Mouse (Mus musculus): ENCODE measurements around the gene Dnpep.

The Dnpep gene

DNA sequence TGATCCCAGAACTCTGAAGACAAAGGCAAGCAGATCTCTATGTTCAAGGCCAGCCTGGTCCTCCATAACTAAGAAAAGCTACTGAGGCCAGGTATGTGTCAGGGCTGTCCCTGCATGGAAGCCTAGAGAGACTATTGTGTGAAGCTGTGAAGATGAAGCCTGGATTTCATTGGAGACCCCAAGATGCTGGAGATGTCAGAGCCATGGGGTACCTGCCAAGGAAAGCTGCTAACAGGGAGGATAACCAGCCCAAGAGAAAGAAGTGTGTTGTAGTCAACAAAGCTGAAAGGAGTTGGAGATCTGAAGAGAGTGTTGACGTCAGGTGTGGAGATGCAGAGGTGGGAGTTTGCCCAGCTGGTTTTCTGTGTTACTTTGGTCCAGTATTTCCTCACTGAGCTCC is 13.5 kb upstream of the Dnpep start:
- DNase-seq (ENCODE audit: low spot score in 2 of 2), result peak in 1 of 2 experiments; percentile 23

DNA sequence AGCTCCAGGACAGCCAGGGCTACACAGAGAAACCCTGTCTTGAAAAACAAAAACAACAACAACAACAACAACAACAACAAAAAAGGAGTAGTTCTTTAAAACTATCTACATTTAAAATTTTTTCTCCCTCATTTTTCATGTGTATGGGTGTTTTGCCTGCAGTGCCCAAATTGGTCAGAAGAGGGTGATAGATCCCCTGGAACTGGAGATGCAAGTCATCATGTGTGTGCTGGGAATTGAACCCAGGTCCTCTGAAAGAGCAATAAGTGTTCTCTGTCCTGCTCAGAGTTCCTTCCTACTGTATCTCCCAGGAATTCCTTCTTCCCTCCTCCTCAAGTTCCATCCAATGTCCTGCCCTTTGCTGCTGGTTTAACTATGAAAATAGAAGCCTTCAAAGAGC is 9.7 kb upstream of the Dnpep start:
- DNase-seq (ENCODE audit: low spot score in 2 of 2), result peak in 1 of 2 experiments; percentile 53

DNA sequence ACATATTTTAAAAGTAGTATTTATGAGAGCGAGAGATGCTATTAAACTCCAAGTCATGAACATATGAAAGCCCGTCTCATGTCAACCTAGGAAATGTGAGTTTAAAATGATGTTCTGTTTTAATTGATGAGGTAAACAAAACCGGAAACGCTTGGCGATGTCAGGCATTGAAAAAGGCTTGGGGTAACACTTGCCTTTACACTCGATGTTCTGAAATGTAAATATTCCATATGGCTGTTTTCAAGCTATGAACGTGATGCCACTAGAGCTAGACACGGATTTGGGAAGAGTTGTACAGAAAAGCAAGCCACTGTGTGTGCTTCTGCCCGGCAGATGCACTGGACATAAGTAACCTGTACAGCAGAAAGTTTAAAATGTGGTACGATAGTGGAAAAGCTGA is 1.4 kb upstream of the Dnpep start:
- no peak for DNase-seq (ENCODE audit: low spot score in 2 of 2)

DNA sequence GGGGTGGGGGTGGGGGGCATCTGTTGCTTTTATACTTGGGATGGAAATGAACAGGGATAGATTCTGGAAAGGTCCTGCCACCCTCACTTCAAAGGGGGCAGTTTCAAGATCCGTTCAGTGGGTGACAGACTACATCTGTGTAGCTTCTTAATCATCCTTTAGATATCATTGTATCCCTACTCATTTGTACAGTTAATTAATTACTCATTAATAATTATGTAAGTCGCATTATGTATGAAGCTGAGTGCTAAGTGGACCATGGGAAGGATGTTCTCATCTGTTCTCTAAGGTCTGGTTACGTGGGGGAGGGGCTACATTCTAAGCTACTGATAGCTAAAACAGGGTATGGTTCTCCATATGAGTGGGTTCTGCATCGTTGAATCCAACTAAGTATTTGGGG is 946 bp upstream of the Dnpep start:
- no peak for DNase-seq (ENCODE audit: low spot score in 2 of 2)

DNA sequence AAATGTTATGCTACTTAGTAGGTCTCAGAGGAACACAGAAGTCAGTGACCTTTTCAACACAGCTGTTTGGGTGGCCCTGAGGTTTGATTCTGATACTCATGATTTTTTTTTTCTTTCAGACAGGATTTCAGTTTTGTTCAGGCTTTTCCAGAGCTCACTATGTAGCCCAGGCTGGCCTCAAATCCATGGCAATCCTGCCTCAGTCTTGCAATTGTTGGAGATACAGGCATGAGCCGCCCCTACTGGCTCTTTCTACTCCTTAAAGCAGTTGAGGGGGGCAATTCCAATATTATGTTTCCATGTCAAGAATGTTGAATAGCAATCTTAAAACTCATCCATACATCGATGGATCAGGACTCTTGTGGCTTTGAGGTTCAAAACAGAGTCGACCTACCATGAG is 511 bp upstream of the Dnpep start:
- no peak for DNase-seq (ENCODE audit: low spot score in 2 of 2)

- peak; percentile 80 to 90 for DNase-seq (ENCODE audit: low spot score in 2 of 2)
Observed at GRCm38 (mm10) chr1:75316861-75317240, 939 bp downstream of the Dnpep start.

DNA sequence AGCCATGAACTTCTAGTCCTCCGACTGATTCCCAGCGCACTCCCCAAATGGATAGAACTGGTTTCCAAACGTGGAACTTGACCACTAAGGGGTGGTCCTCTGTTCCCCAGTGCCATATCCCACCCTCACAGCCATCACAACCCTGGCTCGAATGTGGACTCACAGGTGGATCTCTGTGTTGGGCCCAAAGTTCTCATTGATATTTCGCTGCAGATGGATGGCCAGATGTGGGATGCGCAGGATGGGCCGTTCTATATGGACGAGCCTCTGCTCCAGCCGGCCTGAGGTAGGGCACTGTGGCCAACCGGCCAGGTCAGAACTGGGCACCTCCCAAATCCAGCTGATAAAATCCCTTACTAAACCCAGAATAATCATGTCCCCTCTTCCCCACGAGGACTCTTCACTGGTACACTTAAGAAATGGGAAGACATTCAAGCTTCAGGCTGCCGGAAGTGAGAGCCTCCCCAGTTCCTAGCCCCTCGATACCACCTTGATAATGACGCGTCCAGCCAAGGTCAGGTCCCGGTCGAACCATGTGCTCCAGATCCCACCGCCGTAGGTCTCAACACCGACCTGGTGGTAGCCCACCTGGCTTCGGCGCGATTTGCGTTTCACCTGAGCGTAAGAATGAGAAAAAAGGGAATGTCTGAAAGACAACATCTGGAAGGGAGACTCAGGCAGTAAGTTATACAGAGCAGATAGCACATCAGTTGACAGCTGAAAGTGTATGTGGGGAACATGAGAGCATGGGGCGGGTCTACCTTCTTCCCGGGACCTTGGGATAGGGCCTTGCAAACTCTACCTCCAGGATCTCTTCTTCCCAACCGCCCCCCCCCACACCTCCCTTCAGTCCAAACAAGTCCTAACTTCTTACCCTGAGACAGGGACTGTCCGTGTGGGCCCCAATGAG is 2.1 kb downstream of the Dnpep start:
- no peak for DNase-seq (ENCODE audit: low spot score in 2 of 2)

GRCm38 (mm10) chr1:75315011-75315410 is 2.8 kb downstream of the Dnpep start:
- no peak for DNase-seq (ENCODE audit: low spot score in 2 of 2)

DNA sequence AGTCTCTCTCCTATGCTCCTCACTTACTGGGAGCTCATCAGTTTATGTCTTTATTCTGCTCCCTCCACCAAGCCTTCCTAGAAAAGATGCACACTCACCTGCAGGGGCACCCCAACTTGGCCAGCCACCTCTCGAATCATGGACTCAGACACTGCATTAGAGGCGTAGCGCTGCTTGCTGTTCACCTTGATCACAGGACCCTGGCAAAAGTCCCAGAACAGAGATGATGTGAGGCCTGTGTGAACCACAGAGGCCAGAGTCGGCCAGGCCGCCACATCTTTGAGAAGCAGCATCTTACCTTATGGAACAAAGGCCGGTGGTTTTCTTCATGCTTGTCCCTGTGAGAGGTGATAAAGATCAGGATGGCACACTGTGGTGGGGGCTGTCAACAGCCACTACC is 6.1 kb downstream of the Dnpep start:
- no peak for DNase-seq (ENCODE audit: low spot score in 2 of 2)

- no peak for DNase-seq (ENCODE audit: low spot score in 2 of 2)
Observed at GRCm38 (mm10) chr1:75304662-75305061, 13.1 kb downstream of the Dnpep start.

GRCm38 (mm10) chr1:75294294-75294693 is 23.5 kb downstream of the Dnpep start:
- DNase-seq (ENCODE audit: low spot score in 2 of 2), result no peak

- DNase-seq (ENCODE audit: low spot score in 2 of 2), result no peak
Observed at GRCm38 (mm10) chr1:75293331-75293701, 24.5 kb downstream of the Dnpep start.

GRCm38 (mm10) chr1:75292476-75293330 is 25.1 kb downstream of the Dnpep start:
- no peak for DNase-seq (ENCODE audit: low spot score in 2 of 2)

GRCm38 (mm10) chr1:75291321-75291720 is 26.5 kb downstream of the Dnpep start:
- no peak for DNase-seq (ENCODE audit: low spot score in 2 of 2)

- no peak for DNase-seq (ENCODE audit: low spot score in 2 of 2)
Observed at GRCm38 (mm10) chr1:75290582-75290981, 27.2 kb downstream of the Dnpep start.

GRCm38 (mm10) chr1:75289888-75290431 is 27.8 kb downstream of the Dnpep start:
- no peak for DNase-seq (ENCODE audit: low spot score in 2 of 2)

DNA sequence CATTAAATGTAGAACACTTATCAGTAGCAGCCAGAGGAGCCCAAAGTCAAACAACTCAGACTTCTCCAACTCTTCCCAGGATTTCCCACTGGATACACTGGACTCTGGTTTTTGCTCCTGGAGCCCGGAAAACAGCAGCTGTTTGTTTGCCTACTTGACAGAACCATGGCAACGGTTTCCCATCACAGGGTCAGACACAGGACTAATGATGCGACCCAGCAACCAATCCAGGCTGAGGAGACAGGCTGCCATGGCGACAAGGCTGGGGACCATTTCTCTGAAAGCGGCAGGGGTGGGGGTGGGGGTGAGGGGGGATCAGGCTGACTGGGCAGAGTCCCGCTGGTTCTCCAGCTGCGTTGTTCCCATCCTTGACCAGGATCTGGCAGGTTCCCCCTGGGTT is 28.4 kb downstream of the Dnpep start:
- no peak for DNase-seq (ENCODE audit: low spot score in 2 of 2)

- DNase-seq (ENCODE audit: low spot score in 2 of 2), result no peak
Observed at GRCm38 (mm10) chr1:75284911-75285310, 32.9 kb downstream of the Dnpep start.

DNA sequence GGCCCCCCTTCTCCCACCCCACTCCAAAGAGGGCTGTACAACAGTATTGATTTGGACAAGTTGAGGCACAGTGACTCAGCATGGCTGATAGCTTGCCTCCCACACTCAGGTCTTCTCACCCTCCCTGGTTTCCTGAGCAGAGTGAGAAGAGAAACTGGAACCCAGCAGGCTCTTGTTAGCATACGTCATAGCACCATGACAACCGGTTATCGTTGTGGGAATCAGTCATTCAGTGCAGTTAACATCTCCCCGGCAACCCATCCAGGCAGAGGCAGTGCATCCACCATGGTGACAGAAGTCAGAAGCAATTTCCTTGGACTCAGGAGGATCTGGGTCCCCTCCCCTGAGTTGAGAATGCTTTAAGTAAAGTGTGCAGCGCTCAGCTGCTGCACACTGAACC is 34.8 kb downstream of the Dnpep start:
- no peak for DNase-seq (ENCODE audit: low spot score in 2 of 2)

- DNase-seq (ENCODE audit: low spot score in 2 of 2), result no peak
Observed at GRCm38 (mm10) chr1:75278228-75278627, 39.6 kb downstream of the Dnpep start, which contains the start of gene Resp18. TSS of gene Resp18 (minus strand) at chr1:75278415.

DNA sequence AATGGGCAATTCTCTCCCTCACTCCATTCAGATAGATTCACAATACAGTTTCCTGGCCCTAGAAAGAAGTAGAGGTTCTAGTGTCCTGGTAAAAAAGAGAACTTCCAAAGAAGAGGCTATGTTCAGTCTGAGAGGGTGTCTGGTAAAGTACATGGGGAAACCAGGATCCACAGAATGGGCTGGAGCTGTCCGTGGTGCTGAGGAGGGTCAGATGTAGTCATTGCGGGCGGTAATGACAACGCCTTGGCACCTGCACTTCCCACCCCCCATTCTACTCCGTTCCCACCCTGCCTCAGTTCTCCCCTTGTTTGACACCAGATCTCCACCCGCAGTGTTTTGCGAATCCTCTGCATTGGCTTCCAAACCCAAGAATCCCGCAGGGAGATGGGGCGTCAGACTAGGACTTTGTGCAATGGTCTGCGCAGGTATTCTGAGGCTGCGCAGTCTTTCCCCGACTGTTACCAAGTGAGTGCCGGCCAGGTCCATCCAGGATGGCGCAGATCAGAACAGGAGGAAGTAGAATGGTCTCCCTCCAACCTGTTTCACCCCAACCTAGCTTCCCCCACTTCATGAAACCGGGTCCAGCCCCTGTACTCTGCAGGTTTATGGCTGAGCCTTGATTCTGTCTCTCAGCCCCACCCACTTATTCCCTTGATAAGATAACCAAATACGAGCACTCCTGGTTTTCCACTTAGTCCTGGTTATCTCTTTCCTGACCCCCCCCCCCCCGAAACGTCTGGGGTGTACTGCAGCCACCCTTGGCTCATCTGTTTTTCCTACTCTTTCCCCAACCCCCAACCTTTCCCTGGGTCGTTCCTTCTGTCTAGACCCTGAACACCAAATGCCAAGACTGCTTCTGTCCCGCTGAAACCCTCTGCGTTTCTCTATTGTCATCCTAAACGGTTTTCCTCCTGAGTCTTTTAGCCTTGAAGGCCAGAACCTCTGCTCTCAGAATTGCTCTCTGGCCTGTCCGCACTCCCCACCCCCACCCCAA is 40.3 kb downstream of the Dnpep start:
- no peak for DNase-seq (ENCODE audit: low spot score in 2 of 2)

Measured in urinary bladder, postnatal 4 days (tissue).